Mouse (Mus musculus) heart, embryonic 12.5 days (tissue): ENCODE results near the gene Tsr3. TPM values are rescaled to one million over a fixed set of nuclear protein-coding genes. Genes with fewer than 3 reads are reported as not detected.
A peak's percentile ranks its signal among the peaks of the same experiment; 100 is the strongest.

Source experiments
- ATAC-seq: fragments of 200-750 bp; cut with Nextera tagmentation; 2 replicates; pipeline ENCODE4 v1.8.0; 2017; ENCODE audit warnings: moderate TSS enrichment, moderate library complexity; ENCODE audit not compliant: insufficient number of reproducible peaks, low FRiP score
- H3K27ac ChIP-seq: fragments of 300-500 bp; sonication (generic); 2 replicates; pipeline ENCODE4 v1.5.1; 2016; ENCODE audit warnings: mild to moderate bottlenecking, moderate library complexity; ENCODE audit not compliant: poor library complexity, severe bottlenecking
- H3K27me3 ChIP-seq: fragments of 300-500 bp; sonication (generic); replicated peaks from 2 replicates; pipeline ENCODE4 v1.6.1; 2016; ENCODE audit warnings: mild to moderate bottlenecking, moderate library complexity
- H3K36me3 ChIP-seq: fragments of 300-500 bp; sonication (generic); 2 replicates; pipeline ENCODE4 v1.6.1; 2016; ENCODE audit warnings: mild to moderate bottlenecking, moderate library complexity
- H3K4me1 ChIP-seq: fragments of 300-500 bp; sonication (generic); replicated peaks from 2 replicates; pipeline ENCODE4 v1.6.1; 2016; ENCODE audit warnings: mild to moderate bottlenecking
- H3K4me2 ChIP-seq: fragments of 300-500 bp; sonication (generic); 2 replicates; pipeline ENCODE4 v1.6.1; 2016; ENCODE audit warnings: mild to moderate bottlenecking, moderate library complexity
- H3K4me3 ChIP-seq: fragments of 300-500 bp; sonication (generic); 2 replicates; pipeline ENCODE4 v1.5.1; 2016; ENCODE audit warnings: mild to moderate bottlenecking
- H3K9ac ChIP-seq: fragments of 300-500 bp; sonication (generic); 2 replicates; pipeline ENCODE4 v1.6.1; 2016; ENCODE audit warnings: mild to moderate bottlenecking, moderate library complexity
- H3K9me3 ChIP-seq: fragments of 300-500 bp; sonication (generic); replicated peaks from 2 replicates; pipeline ENCODE4 v1.6.1; 2016; ENCODE audit warnings: mild to moderate bottlenecking, moderate library complexity
- WGBS: fragments of 180-500 bp; shearing (Covaris S2); methylation state at CpG from one replicate; pipeline ENCODE4 v1.1.7; 2016; 5-methylcytosine and 5-hydroxymethylcytosine counted together
- polyA plus RNA-seq: library from polyadenylated mRNA; unstranded; fragments of >200 nt; fragmentation: Nextera tagmentation; extraction: Ambion mirVana; gene quantifications from 2 replicates; pipeline ENCODE4 v1.2.1, GENCODE M21; 2016

Tsr3 gene
- polyA plus RNA-seq = 33.3 and 34.1 TPM in 2 replicates

DNA sequence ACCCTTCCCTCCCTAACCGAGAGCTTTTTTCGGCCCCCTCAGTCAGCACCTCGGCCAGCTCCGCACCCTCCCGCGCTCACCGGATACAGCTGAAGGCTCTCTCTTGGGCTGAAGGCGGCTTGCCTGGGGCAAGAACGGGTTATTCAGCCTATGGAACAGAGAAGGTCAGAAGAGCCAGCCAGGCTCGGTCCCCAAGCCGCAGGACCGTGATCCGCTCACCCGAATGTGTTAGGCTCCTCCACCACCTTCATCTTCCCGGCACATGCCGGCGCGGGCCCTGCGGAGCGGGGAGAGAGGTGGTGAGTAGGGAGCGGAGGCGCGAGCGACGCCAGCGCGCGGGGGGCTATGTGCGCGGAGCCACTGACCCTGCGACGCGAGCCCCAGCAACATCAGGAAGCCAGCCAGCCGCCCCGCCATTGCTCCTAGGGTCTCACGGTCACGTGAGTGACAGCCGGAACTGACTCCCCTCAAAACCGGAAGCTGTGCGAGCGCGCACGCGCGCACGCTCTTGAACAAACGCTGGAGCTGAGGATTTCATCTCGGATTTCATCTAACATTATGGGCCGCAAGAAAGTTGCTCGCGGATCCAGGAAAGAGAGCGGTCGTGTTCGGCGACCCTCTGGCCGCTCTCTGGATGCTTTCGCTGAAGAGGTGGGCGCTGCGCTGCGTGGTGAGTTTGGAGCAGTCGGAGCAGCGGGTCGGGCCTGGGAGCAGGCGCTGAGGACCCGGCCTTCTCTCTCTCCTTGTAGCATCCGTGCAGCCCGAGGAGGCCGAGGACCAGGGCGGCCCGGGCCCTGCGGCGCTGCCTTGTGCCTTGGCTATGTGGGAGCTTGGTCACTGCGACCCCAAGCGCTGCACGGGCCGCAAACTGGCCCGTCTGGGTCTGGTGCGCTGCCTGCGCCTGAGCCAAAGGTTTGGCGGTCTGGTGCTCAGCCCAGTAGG lies at the start of gene Tsr3, which contains the start of gene Gnptg:
Tsr3 (plus strand) TSS at position 476 of the 942 bp plus-strand sequence.
Gnptg (minus strand) TSS at position 430 of the 942 bp plus-strand sequence.
- WGBS = under 1% methylated on average over 79 of the region's 80 CpGs
- Histone ChIP-seq H3K9ac (peak within 1 kb of the TSS; percentile 99), H3K27me3 (no peaks in the 10 kb centered on the region), H3K4me1 (peaks cover 20% of the 10 kb centered on the region), H3K4me2 (peak within 1 kb of the TSS; percentile 100), H3K4me3 (peak within 1 kb of the TSS; percentile 100), H3K9me3 (no peaks in the 10 kb centered on the region), H3K27ac (peak within 1 kb of the TSS; percentile 71), H3K36me3 (peaks cover 47% of the 10 kb centered on the region)
- peak; percentile 88 for ATAC-seq

DNA sequence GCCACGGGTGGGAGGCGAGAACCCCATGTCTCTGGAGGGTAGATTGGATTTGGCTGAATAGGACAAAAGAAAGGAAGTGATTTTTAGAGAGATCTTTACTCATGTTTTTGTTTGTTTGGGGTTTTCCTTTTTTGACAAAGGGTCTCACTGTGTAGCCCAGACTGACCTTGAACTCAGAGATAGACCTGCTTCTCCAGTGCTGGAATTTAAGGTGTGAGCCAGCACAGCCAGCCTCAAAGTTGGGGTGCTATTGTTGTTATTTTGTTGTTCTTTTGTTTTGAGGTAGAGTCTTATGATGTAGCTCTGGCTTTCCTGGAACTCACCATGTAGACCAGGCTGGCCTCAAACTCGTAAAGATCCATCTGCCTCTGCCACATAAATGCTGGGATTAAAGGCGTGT lies 37.6 kb upstream of the Tsr3 start:
- Histone ChIP-seq H3K27me3 (no peaks in the 10 kb centered on the region), H3K4me3 (no peak overlapping the region), H3K27ac (no peak overlapping the region), H3K9ac (no peak overlapping the region), H3K36me3 (peaks cover 80% of the 10 kb centered on the region), H3K4me2 (no peak overlapping the region), H3K4me1 (no peaks in the 10 kb centered on the region), H3K9me3 (no peaks in the 10 kb centered on the region)
- no peak for ATAC-seq
- 90% methylated on average over 4 of the region's 4 CpGs for WGBS

DNA sequence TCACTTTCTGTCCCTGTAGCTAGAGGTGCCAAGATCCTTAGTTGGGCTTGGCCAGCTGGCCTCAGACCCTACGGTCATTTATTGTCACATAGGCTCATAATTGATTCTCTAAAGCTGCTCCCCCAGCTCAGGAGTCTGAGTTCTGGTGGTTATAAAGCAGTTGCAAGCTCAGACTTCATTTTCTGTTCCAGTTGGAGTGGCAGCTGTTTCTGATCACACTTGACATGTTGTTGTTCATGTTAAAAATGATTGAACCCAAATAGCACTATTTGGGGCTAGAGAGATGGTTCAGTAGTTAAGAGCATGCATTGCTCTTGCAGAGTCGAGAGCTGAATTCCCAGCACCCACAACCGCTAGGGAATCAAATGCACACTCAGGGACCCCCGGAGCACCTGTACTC lies 30.0 kb upstream of the Tsr3 start:
- ATAC-seq = no peak
- Histone ChIP-seq H3K4me1 (no peaks in the 10 kb centered on the region), H3K27me3 (no peaks in the 10 kb centered on the region), H3K4me2 (no peak overlapping the region), H3K4me3 (no peak overlapping the region), H3K9ac (no peak overlapping the region), H3K27ac (no peak overlapping the region), H3K36me3 (peaks cover 87% of the 10 kb centered on the region), H3K9me3 (no peaks in the 10 kb centered on the region)
- WGBS = 91% methylated on average over 4 of the region's 4 CpGs

DNA sequence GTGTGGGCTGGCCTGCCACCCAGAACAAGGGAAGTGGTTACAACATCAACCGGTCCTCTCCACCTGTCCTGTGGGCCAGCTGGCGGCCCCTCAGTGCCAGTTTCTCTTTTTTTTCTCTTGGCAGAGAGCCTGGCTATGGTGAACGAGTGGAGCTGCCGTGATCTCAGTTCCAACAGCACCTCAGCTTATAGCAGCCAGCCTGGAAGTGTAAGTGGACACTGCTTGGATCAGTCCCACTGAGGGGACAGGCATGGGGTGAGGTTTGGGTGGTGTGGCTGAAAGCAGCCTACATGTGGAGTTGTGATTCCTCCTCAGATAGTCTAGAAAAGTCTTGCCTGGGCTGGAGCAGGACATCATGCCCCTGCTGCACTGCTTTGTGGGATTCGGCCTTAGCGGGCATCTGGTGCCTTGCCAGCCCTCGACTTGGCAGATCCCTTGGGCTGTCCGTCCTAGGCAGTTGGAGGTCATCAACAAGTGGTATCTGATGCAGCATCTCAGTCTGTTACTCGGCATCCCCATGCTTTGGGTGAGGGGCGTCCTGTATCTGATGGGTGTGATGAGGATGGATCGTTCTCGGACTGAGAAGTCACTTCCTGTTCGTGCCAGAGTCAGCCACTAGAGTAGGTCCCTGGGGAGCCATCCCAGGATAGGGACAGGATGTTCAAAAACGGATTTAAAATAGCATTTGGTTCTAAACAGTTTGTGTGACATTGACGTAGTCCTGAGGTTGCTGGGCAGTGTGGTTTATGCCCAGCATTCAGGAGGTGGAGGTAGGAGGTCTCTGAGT lies 29.1 kb upstream of the Tsr3 start:
- ATAC-seq = no peak
- no peaks in the 10 kb centered on the region for H3K4me1 ChIP-seq
- H3K4me2 ChIP-seq = no peak overlapping the region
- no peak overlapping the region for H3K4me3 ChIP-seq
- H3K27me3 ChIP-seq = no peaks in the 10 kb centered on the region
- 79% methylated on average over 15 of the region's 15 CpGs for WGBS
- H3K9me3 ChIP-seq = no peaks in the 10 kb centered on the region
- H3K27ac ChIP-seq = no peak overlapping the region
- peaks cover 87% of the 10 kb centered on the region for H3K36me3 ChIP-seq
- no peak overlapping the region for H3K9ac ChIP-seq

DNA sequence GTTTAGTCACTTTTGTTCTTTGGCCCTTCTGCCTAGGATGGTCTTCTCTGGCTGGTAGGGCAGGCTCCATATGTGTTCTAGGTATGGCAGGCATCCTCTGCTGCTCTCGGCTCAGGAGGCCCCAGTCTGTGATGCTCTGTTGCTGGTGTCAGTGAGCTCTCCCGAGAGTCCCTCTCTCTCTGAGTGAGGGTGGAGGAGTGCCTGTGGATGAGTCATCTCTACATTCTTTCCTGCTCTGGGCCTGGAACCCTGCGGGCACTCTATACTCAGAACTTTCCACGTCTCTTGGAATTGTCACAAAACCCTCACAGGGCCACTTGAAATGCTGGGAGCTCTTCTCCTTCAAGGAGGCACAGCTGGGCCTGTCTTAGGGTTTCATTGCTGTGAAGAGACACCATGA lies 28.3 kb upstream of the Tsr3 start:
- ATAC-seq = no peak
- H3K27ac ChIP-seq = no peak overlapping the region
- no peaks in the 10 kb centered on the region for H3K4me1 ChIP-seq
- H3K9me3 ChIP-seq = no peaks in the 10 kb centered on the region
- no peak overlapping the region for H3K4me3 ChIP-seq
- H3K4me2 ChIP-seq = no peak overlapping the region
- no peaks in the 10 kb centered on the region for H3K27me3 ChIP-seq
- 62% methylated on average over 4 of the region's 4 CpGs for WGBS
- peaks cover 89% of the 10 kb centered on the region for H3K36me3 ChIP-seq
- H3K9ac ChIP-seq = no peak overlapping the region

DNA sequence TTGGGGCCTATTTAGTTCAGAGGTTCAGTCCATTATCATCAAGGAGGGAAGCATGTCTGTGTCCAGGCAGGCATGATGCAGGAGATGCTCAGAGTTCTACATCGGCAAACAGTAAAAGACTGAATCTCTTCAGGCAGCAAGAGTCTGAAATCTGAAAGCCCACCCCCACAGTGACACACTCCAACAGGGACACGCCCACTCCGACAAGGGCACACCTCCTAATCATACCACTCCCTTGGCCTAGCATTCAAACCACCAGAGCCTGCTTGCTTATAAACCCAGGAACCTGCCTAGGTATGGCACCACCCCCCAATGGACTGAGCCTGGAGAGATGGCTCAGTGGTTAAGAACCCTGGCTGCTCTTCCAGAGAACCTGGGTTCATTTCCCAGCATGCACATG lies 24.5 kb upstream of the Tsr3 start:
- no peaks in the 10 kb centered on the region for H3K9me3 ChIP-seq
- WGBS = 89% methylated on average over 3 of the region's 3 CpGs
- H3K27me3 ChIP-seq = no peaks in the 10 kb centered on the region
- H3K4me2 ChIP-seq = no peak overlapping the region
- H3K9ac ChIP-seq = no peak overlapping the region
- ATAC-seq = no peak
- peaks cover 79% of the 10 kb centered on the region for H3K36me3 ChIP-seq
- no peaks in the 10 kb centered on the region for H3K4me1 ChIP-seq
- no peak overlapping the region for H3K27ac ChIP-seq
- H3K4me3 ChIP-seq = no peak overlapping the region

DNA sequence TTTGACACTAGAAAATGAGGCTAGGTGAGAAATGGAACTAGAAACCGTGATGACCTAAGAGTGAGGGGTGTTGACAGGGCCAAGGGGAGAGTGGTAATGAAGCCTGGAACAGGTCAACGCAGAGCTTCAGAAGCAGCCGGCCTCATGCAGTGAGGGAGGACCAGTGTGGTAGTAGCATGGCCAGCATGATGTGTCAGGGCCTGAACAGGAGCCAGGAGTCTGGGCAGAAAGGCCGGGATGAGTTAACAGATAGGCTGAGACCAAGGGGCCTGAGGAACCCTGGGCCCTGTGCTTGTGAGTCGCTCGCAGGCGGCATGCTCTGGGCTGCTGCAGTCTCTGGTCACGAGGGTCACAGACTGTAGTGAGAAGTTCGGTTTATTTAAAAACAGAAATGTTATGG lies 21.0 kb upstream of the Tsr3 start:
- Histone ChIP-seq H3K4me1 (peaks cover 16% of the 10 kb centered on the region), H3K36me3 (peaks cover 51% of the 10 kb centered on the region), H3K9me3 (no peaks in the 10 kb centered on the region), H3K27me3 (no peaks in the 10 kb centered on the region), H3K4me3 (no peak overlapping the region), H3K9ac (no peak overlapping the region), H3K4me2 (no peak overlapping the region), H3K27ac (no peak overlapping the region)
- ATAC-seq = no peak
- WGBS = 78% methylated on average over 9 of the region's 9 CpGs

DNA sequence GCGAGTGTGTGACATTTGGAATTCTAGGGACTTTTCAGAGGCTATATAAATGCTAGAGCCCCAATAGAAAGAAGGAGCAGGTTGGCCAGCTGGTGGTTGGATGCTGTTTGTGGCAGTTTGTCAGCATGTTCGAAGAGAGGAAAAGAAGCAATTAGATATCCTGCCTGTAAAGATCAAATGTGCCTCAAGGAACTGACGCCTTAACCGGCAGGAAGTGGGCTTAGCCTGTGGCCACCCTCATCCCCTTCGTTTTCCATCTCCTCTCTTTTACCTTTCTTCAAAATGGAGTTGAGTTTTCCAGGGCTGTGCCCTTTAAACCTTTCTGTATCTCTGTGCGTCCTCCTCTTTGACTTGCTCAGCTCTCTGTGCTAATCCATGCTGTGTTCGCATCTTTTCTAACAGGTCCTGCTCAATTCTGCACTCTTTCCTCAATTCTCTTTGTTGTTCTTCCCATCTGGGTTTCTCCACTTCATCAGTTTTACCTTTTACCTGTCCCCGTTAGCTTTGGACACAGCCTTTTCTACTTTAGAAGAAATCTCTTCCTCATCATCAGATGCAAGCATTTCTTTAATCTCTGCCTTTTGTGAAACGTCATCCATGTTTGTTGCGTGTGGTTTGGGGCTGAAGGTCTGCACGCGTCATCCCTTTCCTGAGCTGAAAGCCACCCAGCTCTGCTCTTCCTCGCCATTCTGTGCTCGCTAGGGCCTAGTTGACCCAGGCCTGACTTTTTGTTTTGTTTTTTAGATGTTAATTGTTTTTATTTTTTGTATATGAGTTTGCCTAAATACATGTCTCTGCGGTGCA lies 20.3 kb upstream of the Tsr3 start:
- Histone ChIP-seq H3K4me1 (peaks cover 16% of the 10 kb centered on the region), H3K4me3 (no peak overlapping the region), H3K9me3 (no peaks in the 10 kb centered on the region), H3K27me3 (no peaks in the 10 kb centered on the region), H3K9ac (no peak overlapping the region), H3K36me3 (peaks cover 44% of the 10 kb centered on the region), H3K4me2 (no peak overlapping the region), H3K27ac (no peak overlapping the region)
- ATAC-seq = no peak
- 88% methylated on average over 15 of the region's 15 CpGs for WGBS

DNA sequence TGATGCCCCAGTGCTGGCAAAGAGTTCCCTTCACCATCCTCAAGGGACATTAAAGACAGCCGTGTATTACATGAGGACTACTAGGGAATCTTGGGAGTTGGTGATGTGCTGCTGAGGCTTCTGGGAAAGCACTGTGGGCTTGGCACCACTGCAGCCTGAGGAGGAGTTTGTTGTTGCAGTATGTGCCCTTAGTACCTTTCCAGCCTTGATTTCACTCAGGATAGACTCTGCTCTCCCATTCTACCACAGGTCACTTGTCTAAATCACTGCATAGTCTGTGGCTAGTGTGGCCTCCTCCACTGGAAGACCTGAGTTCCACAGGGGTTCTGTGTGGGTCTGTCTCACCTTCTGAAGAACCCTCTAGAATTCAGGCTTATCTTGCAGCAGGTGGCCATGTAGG lies 19.2 kb upstream of the Tsr3 start:
- Histone ChIP-seq H3K9me3 (no peaks in the 10 kb centered on the region), H3K9ac (no peak overlapping the region), H3K4me1 (peaks cover 16% of the 10 kb centered on the region), H3K27ac (no peak overlapping the region), H3K4me2 (no peak overlapping the region), H3K4me3 (no peak overlapping the region), H3K36me3 (peaks cover 36% of the 10 kb centered on the region), H3K27me3 (no peaks in the 10 kb centered on the region)
- WGBS = 61% methylated on average over 1 of the region's 1 CpGs
- no peak for ATAC-seq

DNA sequence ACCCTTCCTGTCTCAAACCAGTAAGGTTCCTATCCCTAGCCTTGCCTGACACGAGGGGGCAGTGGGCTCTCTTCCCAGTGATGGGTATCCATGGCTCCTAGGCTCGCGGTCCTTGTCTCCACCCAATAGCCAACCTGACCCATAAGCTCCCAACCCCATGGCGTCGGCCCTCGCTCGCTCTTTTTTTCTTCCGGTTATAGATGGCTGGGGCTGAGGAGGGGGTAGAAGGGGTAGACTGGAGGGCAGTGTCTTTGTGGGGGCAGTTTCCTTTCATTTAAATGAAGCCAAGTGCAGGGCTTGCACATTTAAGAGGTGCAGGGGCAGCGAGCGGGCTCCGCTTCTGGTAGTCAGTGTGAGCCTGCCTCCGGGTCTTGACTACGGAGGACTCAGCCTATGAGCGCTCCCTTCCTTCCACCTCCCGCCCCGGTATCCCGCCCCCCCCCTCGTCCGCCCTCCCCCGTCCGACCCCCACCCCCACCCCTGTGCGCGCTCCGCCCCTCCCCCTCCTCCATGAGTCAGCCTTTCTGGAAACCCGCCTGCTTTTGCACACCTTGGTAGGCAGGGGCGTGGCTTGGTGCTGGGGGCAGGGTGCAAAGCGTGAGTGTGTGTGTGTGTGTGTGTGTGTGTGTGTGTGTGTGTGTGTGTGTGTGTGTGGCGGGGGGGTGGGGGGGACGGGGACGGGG lies 18.0 kb upstream of the Tsr3 start:
- peak; percentile 86 for ATAC-seq
- peaks cover 16% of the 10 kb centered on the region for H3K4me1 ChIP-seq
- H3K9me3 ChIP-seq = no peaks in the 10 kb centered on the region
- 0 out of 2 replicates have a peak overlapping the region, but pooled peaks have one; percentile 35 for H3K27ac ChIP-seq
- no peaks in the 10 kb centered on the region for H3K27me3 ChIP-seq
- H3K4me3 ChIP-seq = peak overlapping the region; percentile 56
- peak overlapping the region; percentile 92 for H3K4me2 ChIP-seq
- 2% methylated on average over 15 of the region's 30 CpGs for WGBS
- H3K9ac ChIP-seq = peak overlapping the region; percentile 72
- H3K36me3 ChIP-seq = peaks cover 36% of the 10 kb centered on the region
